Mouse (Mus musculus): ENCODE results near the gene Tdrd3.

Gene Tdrd3

GRCm38 (mm10) chr14:87566211-87566610 lies 149.8 kb downstream of the Tdrd3 start:
- peak in 1 of 2 experiments; percentile 20 for DNase-seq (ENCODE audit: low spot score in 2 of 2)

GRCm38 (mm10) chr14:87567034-87567461 lies 150.6 kb downstream of the Tdrd3 start:
- no peak for DNase-seq (ENCODE audit: low spot score in 2 of 2)

GRCm38 (mm10) chr14:87567626-87568446 lies 151.4 kb downstream of the Tdrd3 start:
- peak; percentile 9 to 12 for DNase-seq (ENCODE audit: low spot score in 2 of 2)

GRCm38 (mm10) chr14:87568447-87568908 lies 152.0 kb downstream of the Tdrd3 start:
- DNase-seq (ENCODE audit: low spot score in 2 of 2) = peak; percentile 36 to 46

GRCm38 (mm10) chr14:87569471-87569870 lies 153.0 kb downstream of the Tdrd3 start:
- no peak for DNase-seq (ENCODE audit: low spot score in 2 of 2)

GRCm38 (mm10) chr14:87572453-87572852 lies 156.0 kb downstream of the Tdrd3 start:
- DNase-seq (ENCODE audit: low spot score in 2 of 2) = no peak

- no peak for DNase-seq (ENCODE audit: low spot score in 2 of 2)
Measured at GRCm38 (mm10) chr14:87582610-87583009, 166.2 kb downstream of the Tdrd3 start.

Data from frontal cortex, postnatal 25 days (tissue).